Mouse (Mus musculus) frontal cortex, postnatal 25 days (tissue): ENCODE results near the gene Gm17677.

Source experiments
- DNase-seq, 2 experiments: peaks; one replicate each; pipeline ENCODE4 v3.0.0; 2022; ENCODE audit warnings: low spot score in 2 of 2

Gm17677 gene

GRCm38 (mm10) chr9:35740749-35741148 is at the start of gene Gm17677:
Gm17677 (plus strand) TSS chr9:35741049.
- no peak for DNase-seq

GRCm38 (mm10) chr9:35691924-35692323 is 48.9 kb upstream of the Gm17677 start:
- no peak for DNase-seq

GRCm38 (mm10) chr9:35707265-35707664 is 33.6 kb upstream of the Gm17677 start:
- DNase-seq, result no peak

GRCm38 (mm10) chr9:35756843-35757242 is 16.0 kb downstream of the Gm17677 start:
- DNase-seq, result no peak

- DNase-seq, result no peak
Observed at GRCm38 (mm10) chr9:35778009-35778408, 37.2 kb downstream of the Gm17677 start, which contains the start of gene Gm17727. Gm17727 (minus strand) TSS chr9:35778109.

GRCm38 (mm10) chr9:35790001-35790400 is 49.2 kb downstream of the Gm17677 start, which contains the start of the genes Gm27235 and D730048I06Rik:
Gm27235 (minus strand) TSS chr9:35790101.
D730048I06Rik (minus strand) TSS chr9:35790112.
- no peak for DNase-seq
